Mouse (Mus musculus): Measurements from ENCODE around the gene Fcrl1. TPM values are rescaled to one million over a fixed set of nuclear protein-coding genes. Genes with fewer than 3 reads are reported as not detected.
"Not testable (repeated sequence)": the region's sequence is repeated elsewhere in the genome, so short reads cannot be mapped to it uniquely, and the experiment has no call there.

Fcrl1 gene
- polyA plus RNA-seq, 1 experiment, result 55.5 TPM

GRCm38 (mm10) chr3:87367511-87367910 is 8.7 kb upstream of the Fcrl1 start:
- peaks cover 3% of the 10 kb centered on the region for H3K4me1 ChIP-seq (ENCODE audit: control insufficient read depth, insufficient read depth, insufficient read length)
- no peak overlapping the region for H3K4me3 ChIP-seq (ENCODE audit: extremely low read depth, insufficient read depth, insufficient read length)

GRCm38 (mm10) chr3:87369181-87369580 is 7.0 kb upstream of the Fcrl1 start:
- H3K4me1 ChIP-seq (ENCODE audit: control insufficient read depth, insufficient read depth, insufficient read length), result no peaks in the 10 kb centered on the region; the same call in 1 of the 2 replicates
- peak in 1 of 2 experiments; percentile 35 for DNase-seq (ENCODE audit: low read depth in 1 of 2, low spot score in 2 of 2)
- no peaks in the 10 kb centered on the region for H3K27me3 ChIP-seq (ENCODE audit: control insufficient read depth, insufficient read depth, low read length)
- H3K27ac ChIP-seq (ENCODE audit: insufficient read depth, low read length), result no peak overlapping the region
- peaks cover 2% of the 10 kb centered on the region; the same call in 1 of the 2 replicates for H3K36me3 ChIP-seq (ENCODE audit: control insufficient read depth, insufficient read depth, low read length)
- H3K4me3 ChIP-seq (ENCODE audit: extremely low read depth, insufficient read depth, insufficient read length), result no peak overlapping the region
- 24% methylated on average over 5 of the region's 5 CpGs for WGBS
- no peak for TF ChIP-seq POLR2A (IDR thresholded peaks at IDR 0.05; ENCODE audit: low read depth, low read length)
- no peak for TF ChIP-seq CTCF (IDR thresholded peaks at IDR 0.05; ENCODE audit: extremely low read depth, insufficient read depth, insufficient read length, insufficient replicate concordance)

More at GRCm38 (mm10) chr3:87367511-87367910, 8.7 kb upstream of the Fcrl1 start:
- DNase-seq (ENCODE audit: low read depth in 1 of 2, low spot score in 2 of 2), result no peak
- 89% methylated on average over 10 of the region's 10 CpGs for WGBS
- TF ChIP-seq POLR2A (IDR thresholded peaks at IDR 0.05; ENCODE audit: low read depth, low read length), result no peak
- Histone ChIP-seq H3K27me3 (ENCODE audit: control insufficient read depth, insufficient read depth, low read length) (no peaks in the 10 kb centered on the region), H3K27ac (ENCODE audit: insufficient read depth, low read length) (no peak overlapping the region), H3K36me3 (ENCODE audit: control insufficient read depth, insufficient read depth, low read length) (peaks cover 2% of the 10 kb centered on the region; the same call in 1 of the 2 replicates)

GRCm38 (mm10) chr3:87377228-87377627 is 1.0 kb downstream of the Fcrl1 start:
- H3K36me3 ChIP-seq (ENCODE audit: control insufficient read depth, insufficient read depth, low read length), result no peaks in the 10 kb centered on the region
- WGBS, result 41% methylated on average over 3 of the region's 3 CpGs
- no peak for TF ChIP-seq CTCF (IDR thresholded peaks at IDR 0.05; ENCODE audit: extremely low read depth, insufficient read depth, insufficient read length, insufficient replicate concordance)
- no peak for TF ChIP-seq POLR2A (IDR thresholded peaks at IDR 0.05; ENCODE audit: low read depth, low read length)
- no peak for DNase-seq (ENCODE audit: low read depth in 1 of 2, low spot score in 2 of 2)
- H3K27ac ChIP-seq (ENCODE audit: insufficient read depth, low read length), result peak overlapping the region; percentile 87
- peak overlapping the region; percentile 70 for H3K4me3 ChIP-seq (ENCODE audit: extremely low read depth, insufficient read depth, insufficient read length)
- H3K27me3 ChIP-seq (ENCODE audit: control insufficient read depth, insufficient read depth, low read length), result no peaks in the 10 kb centered on the region
- peaks cover 10% of the 10 kb centered on the region; the same call in 1 of the 2 replicates for H3K4me1 ChIP-seq (ENCODE audit: control insufficient read depth, insufficient read depth, insufficient read length)

GRCm38 (mm10) chr3:87377719-87378118 is 1.5 kb downstream of the Fcrl1 start:
- Histone ChIP-seq H3K4me3 (ENCODE audit: extremely low read depth, insufficient read depth, insufficient read length) (peak overlapping the region; percentile 45), H3K27ac (ENCODE audit: insufficient read depth, low read length) (peak overlapping the region; percentile 93)
- WGBS, result 31% methylated on average over 6 of the region's 6 CpGs

GRCm38 (mm10) chr3:87379641-87380315 is 3.6 kb downstream of the Fcrl1 start:
- Histone ChIP-seq H3K4me1 (ENCODE audit: control insufficient read depth, insufficient read depth, insufficient read length) (peaks cover 12% of the 10 kb centered on the region; the same call in 1 of the 2 replicates), H3K27ac (ENCODE audit: insufficient read depth, low read length) (peak overlapping the region; percentile 79), H3K4me3 (ENCODE audit: extremely low read depth, insufficient read depth, insufficient read length) (peak overlapping the region; percentile 26)
- not testable (repeated sequence) for H3K27me3 ChIP-seq (ENCODE audit: control insufficient read depth, insufficient read depth, low read length); H3K36me3 ChIP-seq (ENCODE audit: control insufficient read depth, insufficient read depth, low read length)
- 46% methylated on average over 2 of the region's 2 CpGs for WGBS
- DNase-seq (ENCODE audit: low read depth in 1 of 2, low spot score in 2 of 2), result peak; percentile 46 to 80

More at GRCm38 (mm10) chr3:87377719-87378118, 1.5 kb downstream of the Fcrl1 start:
- peak in 1 of 2 experiments; percentile 44 for DNase-seq (ENCODE audit: low read depth in 1 of 2, low spot score in 2 of 2)
- TF ChIP-seq POLR2A (IDR thresholded peaks at IDR 0.05; ENCODE audit: low read depth, low read length) (no peak; the same call in 1 of the 2 replicates), CTCF (IDR thresholded peaks at IDR 0.05; ENCODE audit: extremely low read depth, insufficient read depth, insufficient read length, insufficient replicate concordance) (no peak)
- Histone ChIP-seq H3K27me3 (ENCODE audit: control insufficient read depth, insufficient read depth, low read length) (no peaks in the 10 kb centered on the region), H3K36me3 (ENCODE audit: control insufficient read depth, insufficient read depth, low read length) (no peaks in the 10 kb centered on the region; the same call in 1 of the 2 replicates), H3K4me1 (ENCODE audit: control insufficient read depth, insufficient read depth, insufficient read length) (peaks cover 12% of the 10 kb centered on the region; the same call in 1 of the 2 replicates)

- WGBS, result 21% methylated on average over 7 of the region's 7 CpGs
- Histone ChIP-seq H3K36me3 (ENCODE audit: control insufficient read depth, insufficient read depth, low read length) (peaks cover 12% of the 10 kb centered on the region), H3K4me3 (ENCODE audit: extremely low read depth, insufficient read depth, insufficient read length) (no peak overlapping the region), H3K4me1 (ENCODE audit: control insufficient read depth, insufficient read depth, insufficient read length) (peaks cover 9% of the 10 kb centered on the region; the same call in 1 of the 2 replicates), H3K27me3 (ENCODE audit: control insufficient read depth, insufficient read depth, low read length) (no peaks in the 10 kb centered on the region), H3K27ac (ENCODE audit: insufficient read depth, low read length) (peak overlapping the region; percentile 77)
- TF ChIP-seq POLR2A (IDR thresholded peaks at IDR 0.05; ENCODE audit: low read depth, low read length) (no peak), CTCF (IDR thresholded peaks at IDR 0.05; ENCODE audit: extremely low read depth, insufficient read depth, insufficient read length, insufficient replicate concordance) (no peak)
- DNase-seq (ENCODE audit: low read depth in 1 of 2, low spot score in 2 of 2), result no peak
Observed at GRCm38 (mm10) chr3:87381806-87382712, 5.9 kb downstream of the Fcrl1 start.

Measured in spleen, adult 2 months (tissue).